Mouse (Mus musculus) retina, postnatal 1 day (tissue): ENCODE results near the gene Cavin3.

Source experiments
- DNase-seq: peaks from one replicate; pipeline ENCODE4 v3.0.0-alpha.2; 2012

Gene Cavin3

GRCm38 (mm10) chr7:105481505-105482411 lies at the start of gene Cavin3:
TSS of gene Cavin3 (minus strand) at chr7:105482300.
- peak; percentile 73 for DNase-seq

GRCm38 (mm10) chr7:105528094-105528493 lies 46.0 kb upstream of the Cavin3 start:
- DNase-seq = no peak

- DNase-seq = peak; percentile 73
These were observed 45.3 kb upstream of the Cavin3 start for GRCm38 (mm10) chr7:105527306-105527937.

- no peak for DNase-seq
These were observed 42.1 kb upstream of the Cavin3 start for GRCm38 (mm10) chr7:105524222-105524621.

- DNase-seq = no peak
These were observed 38.1 kb upstream of the Cavin3 start for GRCm38 (mm10) chr7:105520201-105520600.

GRCm38 (mm10) chr7:105519771-105520170 lies 37.7 kb upstream of the Cavin3 start:
- no peak for DNase-seq

- no peak for DNase-seq
These were observed 37.2 kb upstream of the Cavin3 start for GRCm38 (mm10) chr7:105519336-105519735.

GRCm38 (mm10) chr7:105516669-105517360 lies 34.7 kb upstream of the Cavin3 start:
- DNase-seq = peak; percentile 75

- peak; percentile 66 for DNase-seq
These were observed 33.1 kb upstream of the Cavin3 start for GRCm38 (mm10) chr7:105515178-105515577.

- no peak for DNase-seq
These were observed 32.5 kb upstream of the Cavin3 start for GRCm38 (mm10) chr7:105514561-105514960.

GRCm38 (mm10) chr7:105513845-105514291 lies 31.8 kb upstream of the Cavin3 start:
- peak; percentile 22 for DNase-seq

- no peak for DNase-seq
These were observed 28.0 kb upstream of the Cavin3 start for GRCm38 (mm10) chr7:105510143-105510542.

GRCm38 (mm10) chr7:105507257-105507656 lies 25.2 kb upstream of the Cavin3 start:
- no peak for DNase-seq

- no peak for DNase-seq
These were observed 19.9 kb upstream of the Cavin3 start for GRCm38 (mm10) chr7:105501984-105502383.

GRCm38 (mm10) chr7:105499676-105500075 lies 17.6 kb upstream of the Cavin3 start:
- DNase-seq = no peak

- no peak for DNase-seq
These were observed 16.9 kb upstream of the Cavin3 start for GRCm38 (mm10) chr7:105498854-105499492.

GRCm38 (mm10) chr7:105497881-105498280 lies 15.8 kb upstream of the Cavin3 start:
- no peak for DNase-seq

- no peak for DNase-seq
These were observed 5.2 kb upstream of the Cavin3 start for GRCm38 (mm10) chr7:105487104-105487876.

- no peak for DNase-seq
These were observed 2.9 kb upstream of the Cavin3 start for GRCm38 (mm10) chr7:105485029-105485428.

GRCm38 (mm10) chr7:105482426-105482825 lies 326 bp upstream of the Cavin3 start:
- no peak for DNase-seq

GRCm38 (mm10) chr7:105480561-105481504 lies 1.3 kb downstream of the Cavin3 start:
- peak; percentile 50 for DNase-seq
